Mouse (Mus musculus): ENCODE measurements around the gene Large2.

The Large2 gene

GRCm38 (mm10) chr2:92395535-92395934, 20.9 kb upstream of the Large2 start:
- no peak for TF ChIP-seq GATA4 (IDR thresholded peaks at IDR 0.05; ENCODE audit: insufficient replicate concordance, low read length)

- TF ChIP-seq GATA4 (IDR thresholded peaks at IDR 0.05; ENCODE audit: insufficient replicate concordance, low read length), result no peak
Observed at GRCm38 (mm10) chr2:92392318-92393264, 17.9 kb upstream of the Large2 start.

- no peak for TF ChIP-seq GATA4 (IDR thresholded peaks at IDR 0.05; ENCODE audit: insufficient replicate concordance, low read length)
Observed at GRCm38 (mm10) chr2:92391703-92392317, 17.1 kb upstream of the Large2 start.

- TF ChIP-seq GATA4 (IDR thresholded peaks at IDR 0.05; ENCODE audit: insufficient replicate concordance, low read length), result no peak
Observed at GRCm38 (mm10) chr2:92391116-92391515, 16.4 kb upstream of the Large2 start.

GRCm38 (mm10) chr2:92390206-92390930, 15.7 kb upstream of the Large2 start:
- TF ChIP-seq GATA4 (IDR thresholded peaks at IDR 0.05; ENCODE audit: insufficient replicate concordance, low read length), result no peak

GRCm38 (mm10) chr2:92389645-92390044, 15.0 kb upstream of the Large2 start:
- TF ChIP-seq GATA4 (IDR thresholded peaks at IDR 0.05; ENCODE audit: insufficient replicate concordance, low read length), result no peak

- no peak for TF ChIP-seq GATA4 (IDR thresholded peaks at IDR 0.05; ENCODE audit: insufficient replicate concordance, low read length)
Observed at GRCm38 (mm10) chr2:92388891-92389641, 14.4 kb upstream of the Large2 start.

GRCm38 (mm10) chr2:92388081-92388517, 13.4 kb upstream of the Large2 start:
- TF ChIP-seq GATA4 (IDR thresholded peaks at IDR 0.05; ENCODE audit: insufficient replicate concordance, low read length), result no peak

GRCm38 (mm10) chr2:92387646-92388045, 13.0 kb upstream of the Large2 start:
- no peak for TF ChIP-seq GATA4 (IDR thresholded peaks at IDR 0.05; ENCODE audit: insufficient replicate concordance, low read length)

- no peak for TF ChIP-seq GATA4 (IDR thresholded peaks at IDR 0.05; ENCODE audit: insufficient replicate concordance, low read length)
Observed at GRCm38 (mm10) chr2:92386821-92387570, 12.3 kb upstream of the Large2 start.

GRCm38 (mm10) chr2:92385113-92386051, 10.7 kb upstream of the Large2 start:
- no peak for TF ChIP-seq GATA4 (IDR thresholded peaks at IDR 0.05; ENCODE audit: insufficient replicate concordance, low read length)

- TF ChIP-seq GATA4 (IDR thresholded peaks at IDR 0.05; ENCODE audit: insufficient replicate concordance, low read length), result no peak
Observed at GRCm38 (mm10) chr2:92384101-92384500, 9.4 kb upstream of the Large2 start.

- TF ChIP-seq GATA4 (IDR thresholded peaks at IDR 0.05; ENCODE audit: insufficient replicate concordance, low read length), result no peak
Observed at GRCm38 (mm10) chr2:92382759-92383158, 8.1 kb upstream of the Large2 start.

All from liver, adult (tissue).